Mouse (Mus musculus): ENCODE measurements at regions not wholly inside any gene's neighbourhood (a gene's known extent, or its start where the extent isn't known, plus 50 kb on each side); places are given as distances from the start of the nearest gene placed in this dataset.

GRCm38 (mm10) chr5:46488140-46488942, 630.9 kb upstream of the Lcorl start:
- Histone ChIP-seq H3K27me3 (ENCODE audit: control insufficient read depth, insufficient read depth, low read length, poor library complexity, severe bottlenecking) (no peaks in the 10 kb centered on the region), H3K36me3 (ENCODE audit: control insufficient read depth, insufficient read depth, low read length, poor library complexity, severe bottlenecking) (no peaks in the 10 kb centered on the region)
- no peak for DNase-seq (ENCODE audit: low read depth, low spot score)

DNA sequence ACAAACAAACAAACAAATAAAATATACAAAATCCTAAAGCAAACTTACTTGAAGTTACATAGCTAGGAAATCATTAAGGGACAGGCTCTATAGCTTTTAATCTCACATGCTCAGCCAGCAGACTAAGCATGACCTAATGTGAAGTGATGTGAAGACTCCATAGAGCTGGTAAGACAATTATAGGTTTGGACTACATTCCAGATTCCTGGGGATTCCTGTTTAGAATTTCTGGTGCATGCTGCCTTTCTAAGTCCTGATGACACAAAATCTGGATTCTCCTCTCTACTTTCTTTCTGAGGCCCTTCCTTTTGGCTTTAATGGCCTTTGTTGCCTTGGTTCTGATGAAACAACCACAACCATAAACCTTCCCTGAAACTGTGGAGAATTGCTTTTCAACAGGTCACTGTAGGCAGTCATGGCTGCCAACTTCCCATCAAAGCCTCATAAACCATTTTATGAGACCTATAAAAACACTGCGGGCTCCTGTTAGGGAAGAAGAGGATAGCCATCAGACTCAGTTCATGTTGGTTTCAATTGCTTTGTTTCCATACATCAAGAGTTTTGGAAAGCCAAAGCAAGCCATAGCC, 629.4 kb upstream of the Lcorl start:
- DNase-seq (ENCODE audit: low read depth, low spot score) = no peak
- Histone ChIP-seq H3K36me3 (ENCODE audit: control insufficient read depth, insufficient read depth, low read length, poor library complexity, severe bottlenecking) (no peaks in the 10 kb centered on the region), H3K27me3 (ENCODE audit: control insufficient read depth, insufficient read depth, low read length, poor library complexity, severe bottlenecking) (no peaks in the 10 kb centered on the region)

DNA sequence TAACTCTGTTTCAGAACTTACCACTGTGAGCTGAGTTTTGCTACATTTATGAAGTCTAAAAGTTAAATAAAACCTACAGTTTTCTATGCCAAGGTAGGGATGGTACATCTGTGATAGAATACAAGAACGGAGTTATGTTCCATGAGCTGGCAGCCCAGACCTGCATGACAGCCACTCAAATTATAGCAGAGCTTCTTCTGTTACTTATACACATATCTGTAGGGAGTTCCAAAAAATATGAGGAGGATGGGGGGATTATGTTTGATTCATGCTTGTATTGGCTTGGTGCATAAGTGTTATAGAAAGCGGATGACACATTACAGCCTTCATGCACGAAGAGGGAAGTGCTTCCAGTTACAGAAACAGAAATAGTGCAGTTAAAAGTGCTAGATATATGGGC, 598.9 kb upstream of the Lcorl start:
- H3K36me3 ChIP-seq (ENCODE audit: control insufficient read depth, insufficient read depth, low read length, poor library complexity, severe bottlenecking) = no peaks in the 10 kb centered on the region
- no peaks in the 10 kb centered on the region for H3K27me3 ChIP-seq (ENCODE audit: control insufficient read depth, insufficient read depth, low read length, poor library complexity, severe bottlenecking)

GRCm38 (mm10) chr5:46448274-46448673, 590.9 kb upstream of the Lcorl start:
- Histone ChIP-seq H3K27me3 (ENCODE audit: control insufficient read depth, insufficient read depth, low read length, poor library complexity, severe bottlenecking) (no peaks in the 10 kb centered on the region), H3K36me3 (ENCODE audit: control insufficient read depth, insufficient read depth, low read length, poor library complexity, severe bottlenecking) (no peaks in the 10 kb centered on the region)
- no peak for DNase-seq (ENCODE audit: low read depth, low spot score)

More for the DNA sequence above, 598.9 kb upstream of the Lcorl start:
- no peak for DNase-seq (ENCODE audit: low read depth, low spot score)

- Histone ChIP-seq H3K27me3 (ENCODE audit: control insufficient read depth, insufficient read depth, low read length, poor library complexity, severe bottlenecking) (no peaks in the 10 kb centered on the region), H3K36me3 (ENCODE audit: control insufficient read depth, insufficient read depth, low read length, poor library complexity, severe bottlenecking) (no peaks in the 10 kb centered on the region)
- DNase-seq (ENCODE audit: low read depth, low spot score) = no peak
These were observed 588.4 kb upstream of the Lcorl start for GRCm38 (mm10) chr5:46445844-46446243.

- H3K36me3 ChIP-seq (ENCODE audit: control insufficient read depth, insufficient read depth, low read length, poor library complexity, severe bottlenecking) = no peaks in the 10 kb centered on the region
- H3K27me3 ChIP-seq (ENCODE audit: control insufficient read depth, insufficient read depth, low read length, poor library complexity, severe bottlenecking) = no peaks in the 10 kb centered on the region
- DNase-seq (ENCODE audit: low read depth, low spot score) = no peak
These were observed 587.7 kb upstream of the Lcorl start for GRCm38 (mm10) chr5:46445122-46445521.

DNA sequence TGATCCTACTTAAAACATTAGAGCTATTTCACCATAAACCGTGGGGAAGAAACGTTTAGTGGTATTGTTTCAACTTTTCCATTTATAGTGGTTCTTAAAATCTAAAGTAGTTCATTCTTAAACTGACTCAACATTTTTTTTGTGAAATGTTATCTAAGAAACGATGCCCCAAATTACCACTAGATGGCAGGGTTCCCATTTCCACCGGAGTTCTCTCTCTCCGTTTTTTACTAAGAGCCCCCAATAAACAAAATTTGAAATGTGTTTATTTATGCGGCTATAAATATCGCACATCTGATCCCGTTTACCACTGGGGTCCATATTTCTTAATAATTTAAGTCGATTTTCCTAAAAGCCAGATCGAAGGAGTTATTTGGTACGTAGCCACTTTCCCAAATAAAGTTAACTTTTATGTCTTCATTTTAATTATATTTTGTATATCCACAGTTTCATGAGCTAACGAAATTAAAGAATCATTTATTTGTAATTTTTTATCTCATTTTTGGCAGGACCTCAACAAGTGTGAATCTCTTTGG, 586.5 kb upstream of the Lcorl start:
- peak; percentile 1 for DNase-seq (ENCODE audit: low read depth, low spot score)
- Histone ChIP-seq H3K36me3 (ENCODE audit: control insufficient read depth, insufficient read depth, low read length, poor library complexity, severe bottlenecking) (no peaks in the 10 kb centered on the region), H3K27me3 (ENCODE audit: control insufficient read depth, insufficient read depth, low read length, poor library complexity, severe bottlenecking) (no peaks in the 10 kb centered on the region)

GRCm38 (mm10) chr5:46442600-46443248, 585.3 kb upstream of the Lcorl start:
- Histone ChIP-seq H3K36me3 (ENCODE audit: control insufficient read depth, insufficient read depth, low read length, poor library complexity, severe bottlenecking) (no peaks in the 10 kb centered on the region), H3K27me3 (ENCODE audit: control insufficient read depth, insufficient read depth, low read length, poor library complexity, severe bottlenecking) (no peaks in the 10 kb centered on the region)
- DNase-seq (ENCODE audit: low read depth, low spot score) = no peak

DNA sequence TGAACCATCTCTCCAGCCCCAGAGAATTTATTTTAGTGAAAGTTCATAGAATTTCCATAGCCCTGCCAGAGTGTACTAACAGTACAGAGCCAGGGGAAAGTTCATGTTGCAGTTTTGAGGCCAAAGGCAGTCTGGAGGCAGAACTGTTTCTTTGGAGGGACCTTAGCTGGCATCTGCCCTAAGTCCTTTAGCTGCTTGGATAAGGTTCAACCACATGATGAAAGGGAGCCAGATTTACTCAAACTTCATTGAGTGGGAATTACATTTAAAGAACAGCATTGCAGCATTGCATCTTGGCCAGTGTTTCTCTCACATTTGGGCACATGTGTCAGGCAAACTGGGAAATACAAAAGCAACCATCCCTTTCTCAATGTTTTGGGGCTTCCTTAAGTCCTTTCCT, 584.3 kb upstream of the Lcorl start:
- no peaks in the 10 kb centered on the region for H3K36me3 ChIP-seq (ENCODE audit: control insufficient read depth, insufficient read depth, low read length, poor library complexity, severe bottlenecking)
- DNase-seq (ENCODE audit: low read depth, low spot score) = no peak

GRCm38 (mm10) chr5:46431644-46432367, 574.4 kb upstream of the Lcorl start:
- Histone ChIP-seq H3K36me3 (ENCODE audit: control insufficient read depth, insufficient read depth, low read length, poor library complexity, severe bottlenecking) (no peaks in the 10 kb centered on the region), H3K27me3 (ENCODE audit: control insufficient read depth, insufficient read depth, low read length, poor library complexity, severe bottlenecking) (no peaks in the 10 kb centered on the region)
- no peak for DNase-seq (ENCODE audit: low read depth, low spot score)

More for the DNA sequence above, 584.3 kb upstream of the Lcorl start:
- no peaks in the 10 kb centered on the region for H3K27me3 ChIP-seq (ENCODE audit: control insufficient read depth, insufficient read depth, low read length, poor library complexity, severe bottlenecking)

DNA sequence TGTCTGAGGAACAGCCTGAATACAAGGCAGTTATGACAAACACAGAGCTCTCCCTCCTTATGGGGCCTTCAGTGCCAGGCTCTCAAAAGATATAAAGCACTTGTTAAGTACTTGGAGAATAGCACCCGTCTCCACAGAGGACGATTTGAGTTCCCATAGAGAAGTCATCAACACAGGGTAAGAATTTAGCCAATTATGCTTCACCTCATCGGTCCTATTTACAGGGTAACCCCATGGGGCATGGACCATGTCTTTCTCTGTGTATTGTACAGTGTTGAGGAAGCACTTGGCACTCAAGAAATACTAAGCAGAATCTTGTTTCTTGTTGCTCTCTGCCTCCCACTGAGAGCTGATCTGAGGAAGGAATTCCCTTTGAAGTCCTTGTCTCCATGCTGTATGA, 565.3 kb upstream of the Lcorl start:
- Histone ChIP-seq H3K36me3 (ENCODE audit: control insufficient read depth, insufficient read depth, low read length, poor library complexity, severe bottlenecking) (no peaks in the 10 kb centered on the region), H3K27me3 (ENCODE audit: control insufficient read depth, insufficient read depth, low read length, poor library complexity, severe bottlenecking) (no peaks in the 10 kb centered on the region)
- DNase-seq (ENCODE audit: low read depth, low spot score) = no peak

- Histone ChIP-seq H3K27me3 (ENCODE audit: control insufficient read depth, insufficient read depth, low read length, poor library complexity, severe bottlenecking) (no peaks in the 10 kb centered on the region; the same call in 1 of the 2 replicates), H3K36me3 (ENCODE audit: control insufficient read depth, insufficient read depth, low read length, poor library complexity, severe bottlenecking) (no peaks in the 10 kb centered on the region)
- DNase-seq (ENCODE audit: low read depth, low spot score) = no peak
These were observed 549.6 kb upstream of the Lcorl start for GRCm38 (mm10) chr5:46406969-46407368.

- DNase-seq (ENCODE audit: low read depth, low spot score) = no peak
- H3K36me3 ChIP-seq (ENCODE audit: control insufficient read depth, insufficient read depth, low read length, poor library complexity, severe bottlenecking) = no peaks in the 10 kb centered on the region
- H3K27me3 ChIP-seq (ENCODE audit: control insufficient read depth, insufficient read depth, low read length, poor library complexity, severe bottlenecking) = no peaks in the 10 kb centered on the region; the same call in 1 of the 2 replicates
These were observed 549.0 kb upstream of the Lcorl start for GRCm38 (mm10) chr5:46406404-46406803.

DNA sequence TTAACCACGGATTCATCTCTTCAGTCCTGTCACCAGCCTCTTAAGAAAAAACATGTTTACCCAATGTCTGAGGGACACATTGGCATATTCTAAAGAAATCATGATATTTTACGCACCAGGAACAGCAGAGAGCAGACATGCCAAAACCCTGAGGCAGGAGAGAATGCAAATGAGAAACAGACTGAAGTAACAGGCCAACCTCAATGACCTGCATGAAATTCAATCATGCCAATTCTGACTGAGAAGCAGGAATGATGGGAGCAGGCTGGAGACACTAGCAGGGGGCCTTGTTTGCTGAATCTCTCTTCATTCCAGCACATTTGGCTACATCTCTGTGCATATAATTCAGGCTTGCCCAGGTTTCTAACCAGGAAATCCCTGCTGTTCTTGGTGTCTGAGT, 529.2 kb upstream of the Lcorl start:
- H3K36me3 ChIP-seq (ENCODE audit: control insufficient read depth, insufficient read depth, low read length, poor library complexity, severe bottlenecking) = no peaks in the 10 kb centered on the region
- H3K27me3 ChIP-seq (ENCODE audit: control insufficient read depth, insufficient read depth, low read length, poor library complexity, severe bottlenecking) = no peaks in the 10 kb centered on the region
- no peak for DNase-seq (ENCODE audit: low read depth, low spot score)
